Mouse (Mus musculus): ENCODE data around the gene Snai1. TPM values are rescaled to one million over a fixed set of nuclear protein-coding genes. Genes with fewer than 3 reads are reported as not detected.

Gene Snai1
- total and polyA plus RNA-seq, 3 experiments = 1.6 to 10.5 (median 2.0) TPM

DNA sequence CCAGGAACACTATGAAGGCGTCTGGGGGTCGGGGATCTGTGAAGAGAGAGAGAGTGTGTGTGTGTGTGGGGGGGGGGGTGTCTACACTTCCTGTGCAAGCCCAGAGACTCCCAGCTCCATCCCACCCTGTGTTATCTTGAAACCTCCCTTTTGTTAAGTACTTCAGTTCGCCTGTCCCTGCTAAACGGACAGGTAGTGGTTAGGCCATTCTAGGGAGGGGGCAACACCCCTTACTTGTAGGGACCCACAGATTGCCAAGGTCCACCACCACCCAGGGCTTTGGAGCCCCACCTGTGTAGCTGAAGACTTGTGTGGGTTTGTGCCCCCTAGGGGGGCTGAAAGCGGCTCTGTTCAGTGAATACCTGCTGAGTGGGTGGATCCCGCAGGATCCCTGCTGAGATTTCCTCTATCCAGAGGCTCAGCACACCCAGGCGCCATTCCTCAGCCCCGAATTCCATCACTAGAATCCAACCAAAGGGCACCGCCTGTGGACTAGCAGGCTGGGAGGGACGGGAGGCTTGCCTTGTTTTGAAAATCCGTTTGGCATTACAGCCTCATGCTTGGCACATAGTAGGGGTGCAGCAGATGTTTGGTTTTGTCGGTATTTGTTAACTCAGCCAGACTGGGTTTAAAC lies 2.6 kb downstream of the Snai1 start:
- no peak for TF ChIP-seq CTCF (IDR thresholded peaks at IDR 0.05)
- no peak for TF ChIP-seq POLR2A (IDR thresholded peaks at IDR 0.05; ENCODE audit: insufficient read depth, low read depth, low read length)
- TF ChIP-seq EP300 (IDR thresholded peaks at IDR 0.05; ENCODE audit: insufficient read depth, low read depth, low read length) = no peak
- no peak for DNase-seq
- peak overlapping the region; percentile 37; the same call in 1 of the 2 replicates for H3K9ac ChIP-seq (ENCODE audit: low read depth, low read length)
- peaks cover 9% of the 10 kb centered on the region for H3K4me1 ChIP-seq (ENCODE audit: control insufficient read depth, insufficient read depth, low read length)
- 62% methylated on average over 12 of the region's 12 CpGs for WGBS
- no peaks in the 10 kb centered on the region for H3K36me3 ChIP-seq (ENCODE audit: control insufficient read depth, insufficient read depth, low read length)
- H3K27ac ChIP-seq = peak overlapping the region; percentile 54
- H3K4me3 ChIP-seq = peak overlapping the region; percentile 33; the same call in 1 of the 2 replicates
- no peaks in the 10 kb centered on the region for H3K27me3 ChIP-seq (ENCODE audit: control insufficient read depth, insufficient read depth, low read length)
- intact Hi-C loops (cut with DNase I) = no loop called here
- no peaks in the 10 kb centered on the region for H3K79me2 ChIP-seq (replicated peaks; ENCODE audit: control insufficient read depth, insufficient read depth, low read length)

DNA sequence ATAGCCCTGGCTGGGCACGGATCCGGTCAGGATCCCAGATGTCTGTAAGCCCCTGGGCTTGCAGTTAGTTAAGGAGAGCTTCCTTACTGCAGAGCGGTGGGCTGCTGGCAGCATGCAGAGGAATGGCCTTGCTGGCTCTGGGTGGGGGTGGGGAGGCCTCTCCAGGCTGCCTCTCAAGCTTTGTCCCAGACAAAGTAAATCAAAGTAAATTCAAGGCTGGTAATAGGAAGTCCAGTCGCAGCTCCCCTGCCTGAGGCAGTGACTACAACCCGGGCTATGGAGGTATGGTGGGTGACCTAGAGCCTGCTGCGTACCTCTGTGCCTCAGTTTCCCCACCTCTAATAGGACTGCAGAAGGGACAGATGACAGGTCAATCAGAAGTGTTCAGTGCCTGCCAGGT lies 3.3 kb downstream of the Snai1 start:
- H3K4me1 ChIP-seq (ENCODE audit: control insufficient read depth, insufficient read depth, low read length) = peaks cover 10% of the 10 kb centered on the region
- WGBS = 67% methylated on average over 6 of the region's 6 CpGs
- no peaks in the 10 kb centered on the region for H3K79me2 ChIP-seq (replicated peaks; ENCODE audit: control insufficient read depth, insufficient read depth, low read length)
- peak overlapping the region; percentile 1; the same call in 1 of the 2 replicates for H3K9ac ChIP-seq (ENCODE audit: low read depth, low read length)
- H3K36me3 ChIP-seq (ENCODE audit: control insufficient read depth, insufficient read depth, low read length) = no peaks in the 10 kb centered on the region
- intact Hi-C loops (cut with DNase I) = no loop called here
- H3K4me3 ChIP-seq = peak overlapping the region; percentile 33; the same call in 1 of the 2 replicates
- no peaks in the 10 kb centered on the region for H3K27me3 ChIP-seq (ENCODE audit: control insufficient read depth, insufficient read depth, low read length)
- DNase-seq = no peak
- TF ChIP-seq EP300 (IDR thresholded peaks at IDR 0.05; ENCODE audit: insufficient read depth, low read depth, low read length) = no peak
- no peak for TF ChIP-seq POLR2A (IDR thresholded peaks at IDR 0.05; ENCODE audit: insufficient read depth, low read depth, low read length)
- TF ChIP-seq CTCF (IDR thresholded peaks at IDR 0.05) = no peak
- no peak overlapping the region; the same call in 1 of the 2 replicates for H3K27ac ChIP-seq

DNA sequence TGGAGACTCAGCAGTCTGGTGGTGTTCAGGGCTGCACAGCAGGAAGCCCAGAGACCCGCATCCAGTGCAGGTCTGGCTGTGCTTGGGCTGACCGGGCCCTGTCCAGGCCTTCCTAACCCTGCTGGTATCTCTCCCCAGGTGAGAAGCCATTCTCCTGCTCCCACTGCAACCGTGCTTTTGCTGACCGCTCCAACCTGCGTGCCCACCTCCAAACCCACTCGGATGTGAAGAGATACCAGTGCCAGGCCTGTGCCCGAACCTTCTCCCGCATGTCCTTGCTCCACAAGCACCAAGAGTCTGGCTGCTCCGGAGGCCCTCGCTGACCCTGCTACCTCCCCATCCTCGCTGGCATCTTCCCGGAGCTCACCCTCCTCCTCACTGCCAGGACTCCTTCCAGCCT lies 3.8 kb downstream of the Snai1 start:
- Histone ChIP-seq H3K79me2 (replicated peaks; ENCODE audit: control insufficient read depth, insufficient read depth, low read length) (no peaks in the 10 kb centered on the region), H3K36me3 (ENCODE audit: control insufficient read depth, insufficient read depth, low read length) (no peaks in the 10 kb centered on the region), H3K27ac (no peak overlapping the region; the same call in 1 of the 2 replicates), H3K27me3 (ENCODE audit: control insufficient read depth, insufficient read depth, low read length) (no peaks in the 10 kb centered on the region), H3K9ac (ENCODE audit: low read depth, low read length) (no peak overlapping the region), H3K4me1 (ENCODE audit: control insufficient read depth, insufficient read depth, low read length) (peaks cover 14% of the 10 kb centered on the region), H3K4me3 (no peak overlapping the region)
- intact Hi-C loops (cut with DNase I) = loop anchor here (2.0 kb wide), 1 partner anchor 23 kb away; no protein-coding TSS in a partner anchor
- no peak for TF ChIP-seq EP300 (IDR thresholded peaks at IDR 0.05; ENCODE audit: insufficient read depth, low read depth, low read length)
- no peak for TF ChIP-seq POLR2A (IDR thresholded peaks at IDR 0.05; ENCODE audit: insufficient read depth, low read depth, low read length)
- TF ChIP-seq CTCF (IDR thresholded peaks at IDR 0.05) = no peak
- DNase-seq = no peak
- WGBS = 85% methylated on average over 12 of the region's 12 CpGs

DNA sequence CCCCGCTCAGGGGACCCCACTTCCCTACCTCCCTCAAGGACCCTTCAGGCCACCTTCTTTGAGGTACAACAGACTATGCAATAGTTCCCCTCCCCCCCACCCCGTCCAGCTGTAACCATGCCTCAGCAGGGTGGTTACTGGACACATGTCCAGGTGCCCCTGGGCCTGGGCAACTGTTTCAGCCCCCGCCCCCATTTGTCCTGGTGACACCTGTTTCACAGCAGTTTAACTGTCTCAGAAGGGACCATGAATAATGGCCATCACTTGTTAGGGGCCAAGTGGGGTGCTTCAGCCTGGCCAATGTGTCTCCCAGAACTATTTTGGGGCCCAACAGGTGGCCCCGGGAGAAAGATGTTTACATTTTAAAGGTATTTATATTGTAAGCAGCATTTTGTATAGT lies 4.4 kb downstream of the Snai1 start:
- Histone ChIP-seq H3K79me2 (replicated peaks; ENCODE audit: control insufficient read depth, insufficient read depth, low read length) (no peaks in the 10 kb centered on the region), H3K27me3 (ENCODE audit: control insufficient read depth, insufficient read depth, low read length) (no peaks in the 10 kb centered on the region), H3K9ac (ENCODE audit: low read depth, low read length) (no peak overlapping the region), H3K4me1 (ENCODE audit: control insufficient read depth, insufficient read depth, low read length) (peaks cover 14% of the 10 kb centered on the region), H3K4me3 (no peak overlapping the region), H3K36me3 (ENCODE audit: control insufficient read depth, insufficient read depth, low read length) (no peaks in the 10 kb centered on the region), H3K27ac (peak overlapping the region; percentile 76)
- 87% methylated on average over 4 of the region's 4 CpGs for WGBS
- intact Hi-C loops (cut with DNase I) = loop anchor here (2.0 kb wide), 1 partner anchor 22 kb away; no protein-coding TSS in a partner anchor
- no peak for DNase-seq
- TF ChIP-seq POLR2A (IDR thresholded peaks at IDR 0.05; ENCODE audit: insufficient read depth, low read depth, low read length) (no peak), EP300 (IDR thresholded peaks at IDR 0.05; ENCODE audit: insufficient read depth, low read depth, low read length) (no peak), CTCF (IDR thresholded peaks at IDR 0.05) (no peak)

DNA sequence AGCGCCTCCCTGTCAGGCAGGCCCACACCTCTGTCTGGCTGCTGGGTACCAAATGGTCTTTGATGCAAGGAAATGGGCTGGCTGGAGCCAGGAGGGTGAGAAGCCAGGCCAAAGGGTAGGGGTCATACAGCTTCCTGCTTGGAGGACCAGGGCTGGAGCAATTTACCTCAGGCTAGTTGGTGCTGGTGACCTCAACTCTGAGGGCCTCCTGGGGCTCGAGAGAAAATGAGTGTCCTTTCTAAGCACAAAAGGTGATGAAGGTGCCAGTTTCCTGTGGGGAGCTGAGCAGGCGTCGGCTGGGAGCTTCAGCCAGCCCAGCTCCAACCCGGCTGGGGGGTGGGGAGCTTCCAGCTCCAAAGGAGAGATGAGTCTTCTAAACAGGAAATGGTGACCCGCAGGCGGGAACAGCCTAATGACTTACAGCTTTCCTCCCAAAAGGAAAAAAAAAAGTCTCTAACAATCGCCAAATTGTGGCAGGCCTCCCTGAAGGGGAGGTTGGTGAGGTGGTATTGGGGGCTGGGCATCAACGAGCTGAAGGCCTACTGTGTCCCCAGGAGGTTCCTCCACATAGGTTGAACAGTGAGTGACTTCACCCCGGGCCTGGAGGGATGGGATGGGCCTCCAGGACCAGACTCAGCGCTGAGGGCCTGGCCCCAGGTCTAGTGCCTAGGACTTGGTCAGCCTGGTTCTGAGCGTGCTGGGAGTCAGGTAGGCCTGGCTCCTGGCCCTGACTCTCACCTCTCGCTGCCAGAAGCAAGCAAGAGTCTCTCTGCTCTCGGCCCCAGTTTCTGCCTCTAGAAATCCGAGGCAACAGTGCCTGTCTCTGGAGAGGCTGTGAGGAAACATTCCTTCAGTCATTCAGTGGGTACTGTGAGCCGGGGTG lies 5.4 kb downstream of the Snai1 start:
- intact Hi-C loops (cut with DNase I) = loop anchor here (2.0 kb wide), 1 partner anchor 21 kb away; no protein-coding TSS in a partner anchor
- H3K4me3 ChIP-seq = no peak overlapping the region
- WGBS = 31% methylated on average over 16 of the region's 16 CpGs
- H3K9ac ChIP-seq (ENCODE audit: low read depth, low read length) = no peak overlapping the region
- H3K79me2 ChIP-seq (replicated peaks; ENCODE audit: control insufficient read depth, insufficient read depth, low read length) = no peaks in the 10 kb centered on the region
- peak; percentile 67 to 71 for DNase-seq
- H3K27me3 ChIP-seq (ENCODE audit: control insufficient read depth, insufficient read depth, low read length) = no peaks in the 10 kb centered on the region
- H3K36me3 ChIP-seq (ENCODE audit: control insufficient read depth, insufficient read depth, low read length) = no peaks in the 10 kb centered on the region
- peak overlapping the region; percentile 76 for H3K27ac ChIP-seq
- H3K4me1 ChIP-seq (ENCODE audit: control insufficient read depth, insufficient read depth, low read length) = peaks cover 14% of the 10 kb centered on the region
- TF ChIP-seq EP300 (IDR thresholded peaks at IDR 0.05; ENCODE audit: insufficient read depth, low read depth, low read length) = 0 out of 2 replicates have a peak, but pooled peaks have one; percentile 14
- no peak for TF ChIP-seq CTCF (IDR thresholded peaks at IDR 0.05)

All from heart, adult 2 months (tissue).